Mouse (Mus musculus) lung, postnatal 0 days (tissue): ENCODE results near the gene Catsperd. TPM values are rescaled to one million over a fixed set of nuclear protein-coding genes. Genes with fewer than 3 reads are reported as not detected.
A peak's percentile ranks its signal among the peaks of the same experiment; 100 is the strongest.

ENCODE experiments used
- ATAC-seq: fragments of 200-750 bp; cut with Nextera tagmentation; 2 replicates; pipeline ENCODE4 v1.8.0; 2017; ENCODE audit warnings: moderate library complexity
- DNase-seq: peaks from one replicate; pipeline ENCODE4 v3.0.0-alpha.2; 2016; ENCODE audit warnings: low spot score
- H3K27ac ChIP-seq: fragments of 300-500 bp; sonication (generic); 2 replicates; pipeline ENCODE4 v1.5.1; 2014; ENCODE audit warnings: antibody characterized with exemption, mild to moderate bottlenecking, low read length, mixed read lengths
- H3K27me3 ChIP-seq: fragments of 300-500 bp; sonication (generic); replicated peaks from 2 replicates; pipeline ENCODE4 v1.6.1; 2014; ENCODE audit warnings: low read length, mixed read lengths; ENCODE audit not compliant: insufficient read depth
- H3K36me3 ChIP-seq: fragments of 300-500 bp; sonication (generic); 2 replicates; pipeline ENCODE4 v1.6.1; 2014; ENCODE audit warnings: low read length, mixed read lengths; ENCODE audit not compliant: insufficient read depth
- H3K4me1 ChIP-seq: fragments of 300-500 bp; sonication (generic); 2 replicates; pipeline ENCODE4 v1.6.1; 2014; ENCODE audit warnings: antibody characterized with exemption, low read depth, low read length, mixed read lengths; ENCODE audit not compliant: insufficient read depth
- H3K4me2 ChIP-seq: fragments of 300-500 bp; sonication (generic); replicated peaks from 2 replicates; pipeline ENCODE4 v1.6.1; 2014; ENCODE audit warnings: low read depth, mild to moderate bottlenecking, low read length, moderate library complexity, mixed read lengths
- H3K4me3 ChIP-seq: fragments of 300-500 bp; sonication (generic); 2 replicates; pipeline ENCODE4 v1.5.1; 2014; ENCODE audit warnings: low read depth, low read length
- H3K9ac ChIP-seq: fragments of 300-500 bp; sonication (generic); replicated peaks from 2 replicates; pipeline ENCODE4 v1.6.1; 2014; ENCODE audit warnings: low read depth, mild to moderate bottlenecking
- H3K9me3 ChIP-seq: fragments of 300-500 bp; sonication (generic); 2 replicates; pipeline ENCODE4 v1.6.1; 2016; ENCODE audit warnings: low read length, mixed read lengths
- CTCF ChIP-seq: IDR thresholded peaks from 2 replicates; pipeline ENCODE4 v1.5.1; 2016; ENCODE audit warnings: antibody characterized with exemption, mild to moderate bottlenecking
- EP300 ChIP-seq: IDR thresholded peaks from 2 replicates; pipeline ENCODE4 v1.6.1; 2016; ENCODE audit warnings: antibody characterized with exemption, mild to moderate bottlenecking, control low read depth
- WGBS: fragments of 180-500 bp; shearing (Covaris S2); extraction: QIAGEN DNeasy Blood & Tissue Kit; methylation state at CpG from one replicate; pipeline ENCODE4 v1.1.7; 2014; 5-methylcytosine and 5-hydroxymethylcytosine counted together
- polyA plus RNA-seq: library from polyadenylated mRNA; unstranded; fragments of >200 nt; fragmentation: Nextera tagmentation; extraction: Ambion mirVana; gene quantifications from 2 replicates; pipeline ENCODE4 v1.2.1, GENCODE M21; 2015

Gene Catsperd
- polyA plus RNA-seq, 1 experiment from 2014 or later: 0.12 TPM

DNA sequence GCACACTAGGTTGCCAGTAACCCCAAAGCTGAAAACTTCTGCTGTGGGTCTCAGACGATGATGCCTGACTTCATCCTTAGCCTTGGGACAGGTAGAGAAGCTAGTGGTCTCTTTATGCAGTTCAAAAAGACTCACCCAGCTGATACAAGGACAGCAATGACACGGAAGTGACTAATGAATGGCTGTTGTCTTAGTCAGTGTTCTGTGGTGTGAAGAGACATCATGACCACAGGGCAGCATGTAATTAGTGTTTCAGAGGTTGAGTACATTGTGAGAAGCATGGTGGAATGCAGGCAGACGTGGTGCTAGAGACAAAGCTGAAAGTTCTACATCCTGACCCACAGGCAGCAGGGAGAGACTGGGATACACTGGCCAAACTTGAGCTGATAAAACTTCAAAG lies 39.6 kb downstream of the Catsperd start:
- Histone ChIP-seq H3K4me3 (no peak overlapping the region), H3K4me2 (no peak overlapping the region), H3K27ac (no peak overlapping the region), H3K27me3 (no peaks in the 10 kb centered on the region), H3K4me1 (peaks cover 5% of the 10 kb centered on the region), H3K9me3 (no peaks in the 10 kb centered on the region), H3K9ac (no peak overlapping the region), H3K36me3 (no peaks in the 10 kb centered on the region)
- no peak for ATAC-seq
- TF ChIP-seq EP300: no peak
- TF ChIP-seq CTCF: no peak
- no peak for DNase-seq
- 58% methylated on average over 3 of the region's 3 CpGs for WGBS

GRCm38 (mm10) chr17:56668384-56669144 lies 40.6 kb downstream of the Catsperd start:
- no peak overlapping the region for H3K27ac ChIP-seq
- WGBS: 5% methylated on average over 31 of the region's 31 CpGs
- peaks cover 6% of the 10 kb centered on the region for H3K4me1 ChIP-seq
- peak overlapping the region; percentile 31 for H3K4me3 ChIP-seq
- no peaks in the 10 kb centered on the region for H3K36me3 ChIP-seq
- H3K9ac ChIP-seq: peak overlapping the region; percentile 35; the same call in 1 of the 2 replicates
- H3K9me3 ChIP-seq: no peaks in the 10 kb centered on the region
- peak overlapping the region; percentile 70 for H3K4me2 ChIP-seq
- H3K27me3 ChIP-seq: no peaks in the 10 kb centered on the region
- peak; percentile 93 for TF ChIP-seq CTCF
- no peak for TF ChIP-seq EP300
- DNase-seq: peak; percentile 83
- no peak for ATAC-seq

DNA sequence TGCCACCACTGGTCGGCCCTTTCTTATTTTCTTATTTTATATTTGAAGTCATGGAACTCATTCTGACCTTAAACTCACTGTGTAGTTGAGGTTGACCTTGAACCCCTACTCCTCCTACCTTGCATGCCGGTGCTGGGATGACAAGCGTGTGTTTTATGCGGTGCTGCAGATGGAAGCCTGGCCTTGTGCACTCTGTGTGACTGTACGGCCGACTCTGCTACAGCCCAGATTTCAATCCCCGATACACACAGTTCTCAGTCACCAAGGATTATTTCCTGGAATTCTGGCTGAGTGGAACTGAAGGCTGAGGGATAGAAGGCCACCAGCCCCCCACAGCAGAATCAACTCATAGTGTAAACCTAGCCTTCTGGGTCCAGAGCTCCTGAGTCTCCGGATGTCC lies 41.8 kb downstream of the Catsperd start:
- H3K4me1 ChIP-seq: peaks cover 14% of the 10 kb centered on the region; the same call in 1 of the 2 replicates
- no peaks in the 10 kb centered on the region for H3K9me3 ChIP-seq
- TF ChIP-seq CTCF: no peak
- no peak for TF ChIP-seq EP300
- H3K9ac ChIP-seq: no peak overlapping the region
- DNase-seq (no peak), ATAC-seq (no peak)
- H3K27ac ChIP-seq: no peak overlapping the region
- H3K27me3 ChIP-seq: no peaks in the 10 kb centered on the region
- no peak overlapping the region for H3K4me2 ChIP-seq
- 84% methylated on average over 8 of the region's 8 CpGs for WGBS
- H3K4me3 ChIP-seq: no peak overlapping the region
- H3K36me3 ChIP-seq: no peaks in the 10 kb centered on the region

GRCm38 (mm10) chr17:56672941-56673646 lies 45.2 kb downstream of the Catsperd start, which contains the start of gene Ranbp3:
TSS of gene Ranbp3 (plus strand) at chr17:56673294.
- H3K9me3 ChIP-seq: no peaks in the 10 kb centered on the region
- ATAC-seq (peak; percentile 95), DNase-seq (peak; percentile 100)
- TF ChIP-seq CTCF: no peak
- TF ChIP-seq EP300: no peak
- H3K4me2 ChIP-seq: peak within 1 kb of the TSS; percentile 87
- peak within 1 kb of the TSS; percentile 91 for H3K9ac ChIP-seq
- H3K27ac ChIP-seq: peak within 1 kb of the TSS; percentile 86
- 0 out of 2 replicates have a peak, but pooled peaks cover 8% of the 10 kb centered on the region for H3K36me3 ChIP-seq
- H3K27me3 ChIP-seq: no peaks in the 10 kb centered on the region
- under 1% methylated on average over 49 of the region's 66 CpGs for WGBS
- peak within 1 kb of the TSS; percentile 89 for H3K4me3 ChIP-seq
- peaks cover 14% of the 10 kb centered on the region; the same call in 1 of the 2 replicates for H3K4me1 ChIP-seq

GRCm38 (mm10) chr17:56673647-56674416 lies 45.9 kb downstream of the Catsperd start:
- H3K4me3 ChIP-seq: peak overlapping the region; percentile 89
- no peaks in the 10 kb centered on the region for H3K9me3 ChIP-seq
- peak overlapping the region; percentile 86 for H3K27ac ChIP-seq
- H3K4me1 ChIP-seq: peaks cover 12% of the 10 kb centered on the region; the same call in 1 of the 2 replicates
- no peaks in the 10 kb centered on the region for H3K27me3 ChIP-seq
- DNase-seq (peak; percentile 39), ATAC-seq (no peak)
- peak overlapping the region; percentile 91 for H3K9ac ChIP-seq
- no peak for TF ChIP-seq EP300
- TF ChIP-seq CTCF: no peak
- 2% methylated on average over 25 of the region's 37 CpGs for WGBS
- H3K36me3 ChIP-seq: 0 out of 2 replicates have a peak, but pooled peaks cover 8% of the 10 kb centered on the region
- peak overlapping the region; percentile 87 for H3K4me2 ChIP-seq

DNA sequence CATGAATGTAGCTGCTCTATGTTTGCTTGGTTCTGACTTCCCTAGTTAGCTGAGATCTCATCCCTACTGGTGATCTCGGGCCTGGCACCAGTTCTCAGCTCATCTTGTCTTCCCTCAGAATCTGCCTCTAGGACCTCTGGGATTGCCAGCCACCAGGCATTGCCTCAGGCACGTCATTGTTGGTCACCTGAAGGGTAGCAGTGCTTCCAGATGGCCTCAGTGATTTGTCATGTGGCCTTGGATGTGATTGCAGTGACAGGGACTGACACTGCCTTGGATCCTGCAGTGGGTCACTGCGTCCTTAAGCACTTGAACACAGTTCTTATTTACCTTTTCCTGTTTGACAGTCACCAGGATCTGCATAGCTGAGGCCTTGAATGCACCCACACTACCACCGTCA lies 53.8 kb downstream of the Catsperd start:
- Histone ChIP-seq H3K9me3 (no peaks in the 10 kb centered on the region), H3K9ac (no peak overlapping the region), H3K4me3 (no peak overlapping the region), H3K27ac (no peak overlapping the region), H3K36me3 (peaks cover 17% of the 10 kb centered on the region), H3K4me1 (no peaks in the 10 kb centered on the region), H3K4me2 (no peak overlapping the region), H3K27me3 (no peaks in the 10 kb centered on the region)
- ATAC-seq (no peak), DNase-seq (no peak)
- WGBS: 68% methylated on average over 4 of the region's 4 CpGs
- TF ChIP-seq CTCF (no peak), EP300 (no peak)
